Mouse (Mus musculus) kidney, adult 10 weeks (tissue): Measurements from ENCODE around the gene Inip. TPM values are rescaled to one million over a fixed set of nuclear protein-coding genes. Genes with fewer than 3 reads are reported as not detected.

ENCODE experiments used
- polyA plus RNA-seq: library from polyadenylated mRNA; stranded (reverse); fragments of 350-450 nt; fragmentation: Illumina TruSeq; extraction: RNeasy Lipid Tissue Mini Kit (QIAGEN cat#74804); gene quantifications from one replicate; pipeline ENCODE4 v1.2.3, GENCODE M21; 2014; ENCODE audit warnings: low read depth, low replicate concordance

Inip gene
- polyA plus RNA-seq = 20.5 TPM

DNA sequence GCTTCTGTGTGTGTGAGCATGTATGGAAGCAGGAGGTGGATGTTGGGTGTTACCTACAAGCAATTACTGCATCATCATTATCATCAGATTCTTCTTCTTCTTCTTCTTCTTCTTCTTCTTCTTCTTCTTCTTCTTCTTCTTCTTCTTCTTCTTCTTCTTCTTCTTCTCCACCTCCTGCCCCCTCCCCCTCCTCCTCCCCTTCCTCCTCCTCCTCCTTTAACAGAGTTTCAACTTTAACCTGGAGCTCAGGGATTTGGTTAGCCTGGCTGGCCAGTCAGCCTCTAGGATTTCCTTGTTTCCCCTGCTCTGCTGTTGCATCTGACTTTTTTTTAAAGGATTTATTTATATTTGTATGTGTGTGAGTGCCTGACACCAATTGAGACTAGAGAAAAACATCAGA lies at the start of gene Inip:
Gene Inip (minus strand): TSS at position 101 of the 400 bp plus-strand sequence.

DNA sequence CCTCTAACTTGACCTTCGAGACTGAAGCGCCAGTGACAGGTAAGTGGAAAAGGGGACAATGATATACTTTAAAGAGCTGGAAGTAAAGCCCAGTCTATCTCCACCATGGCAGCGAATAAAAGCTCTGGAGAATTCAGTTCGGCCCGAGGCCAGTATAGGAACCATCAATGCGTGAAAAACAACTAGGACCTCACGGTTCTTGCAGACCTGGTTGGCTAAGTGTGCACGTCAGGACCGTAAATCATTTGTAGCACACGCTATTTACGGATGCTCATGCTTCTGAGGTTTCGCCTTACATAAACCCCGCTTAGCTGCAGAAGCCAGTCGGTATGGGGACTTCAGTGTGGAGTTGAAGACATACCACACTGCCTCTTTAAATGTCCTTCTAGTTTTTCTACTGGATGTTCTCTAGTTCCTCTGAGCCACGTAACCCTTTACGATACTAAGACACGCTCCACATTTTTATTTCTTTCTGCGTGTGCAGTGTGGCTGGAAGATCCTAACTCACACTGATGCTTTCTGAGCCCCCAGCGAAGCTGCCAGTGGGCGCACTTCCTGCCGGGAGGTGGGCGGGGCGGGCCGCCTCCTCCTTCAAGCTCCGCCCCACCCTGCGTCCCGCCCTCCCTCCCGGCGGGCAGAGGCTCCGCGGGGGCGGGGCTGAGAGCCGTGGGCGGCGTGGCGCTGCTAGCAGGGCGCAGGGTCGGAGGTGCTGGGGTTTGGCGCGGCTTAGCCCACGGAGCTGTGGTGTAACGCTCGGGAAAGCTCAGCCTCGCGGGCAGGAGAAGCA lies 4.0 kb upstream of the Inip start, which contains the start of gene Snx30:
Gene Snx30 (plus strand): TSS at position 660 of the 787 bp plus-strand sequence.

Other genes starting within 250 kb of the Inip start
- 187 TPM for gene Hsdl2, start 220.0 kb downstream of the Inip start, polyA plus RNA-seq
- gene E130308A19Rik, start 175.4 kb downstream of the Inip start, polyA plus RNA-seq = 6.2 TPM
- gene Snx30, start 4.3 kb upstream of the Inip start, polyA plus RNA-seq = 8.9 TPM
- gene Slc46a2, start 113.5 kb upstream of the Inip start, polyA plus RNA-seq = not detected
- not detected for gene Mup4, start 159.1 kb upstream of the Inip start, polyA plus RNA-seq
- not detected for gene Mup6, start 162.7 kb upstream of the Inip start, polyA plus RNA-seq